27 mouse cellular contexts compared by ENCODE assay signal in genomic region chr11:120613976-120614375, GRCm38 (mm10). TPM values are rescaled to one million over a fixed set of nuclear protein-coding genes. Genes with fewer than 3 reads are reported as not detected.
DNase-seq lines count a peak whose midpoint lies in the region; ATAC-seq and TF ChIP-seq lines count a peak whose summit lies in the region.
"Had no signal": no experiment of that assay in that cellular context is flagged by ENCODE, and none has a peak within 500 bp of the region (broad histone marks: within the 10 kb centered on the region; RNA-seq: fewer than 3 reads in every experiment).

No protein-coding gene starts in this region.

- no peak overlapping the region for H3K4me2 ChIP-seq in hindbrain, embryonic 13.5 days
- no peak overlapping the region for H3K4me2 ChIP-seq in hindbrain, postnatal 0 days (ENCODE audit: low read depth, low read length)
- H3K4me2 ChIP-seq in midbrain, embryonic 15.5 days = no peak overlapping the region
- H3K4me2 ChIP-seq: embryonic facial prominence, embryonic 12.5 days; embryonic facial prominence, embryonic 15.5 days; heart, embryonic 12.5 days; heart, embryonic 15.5 days; hindbrain, embryonic 14.5 days had no signal

- H3K27me3 ChIP-seq in hindbrain, embryonic 13.5 days = peaks cover 10% of the 10 kb centered on the region
- no peaks in the 10 kb centered on the region for H3K27me3 ChIP-seq in hindbrain, postnatal 0 days (ENCODE audit: insufficient read depth, low read length)
- H3K27me3 ChIP-seq in midbrain, embryonic 10.5 days (ENCODE audit: low read depth, poor library complexity, severe bottlenecking) = peaks cover 9% of the 10 kb centered on the region
- H3K27me3 ChIP-seq in midbrain, embryonic 15.5 days (replicated peaks) = peaks cover 5% of the 10 kb centered on the region; the same call in 1 of the 2 replicates
- H3K27me3 ChIP-seq: embryonic facial prominence, embryonic 15.5 days; heart, embryonic 12.5 days; heart, embryonic 15.5 days had no signal

- H3K27ac ChIP-seq in hindbrain, embryonic 13.5 days = no peak overlapping the region
- H3K27ac ChIP-seq in hindbrain, postnatal 0 days = no peak overlapping the region
- no peak overlapping the region for H3K27ac ChIP-seq in midbrain, embryonic 10.5 days (replicated peaks)
- H3K27ac ChIP-seq in midbrain, embryonic 15.5 days = no peak overlapping the region
- H3K27ac ChIP-seq: embryonic facial prominence, embryonic 12.5 days; embryonic facial prominence, embryonic 15.5 days; heart, embryonic 15.5 days; hindbrain, embryonic 10.5 days; hindbrain, embryonic 14.5 days had no signal

- DNase-seq in cerebellum, adult 11-12 months = peak; percentile 64
- no peak for DNase-seq in cerebellum, postnatal 4 days (ENCODE audit: low spot score in 2 of 2)
- DNase-seq in cerebellum, adult 9-11 months = peak; percentile 69
- no peak for DNase-seq in cerebellum, adult 8-10 months
- DNase-seq in hindbrain, postnatal 0 days (ENCODE audit: low spot score) = no peak
- DNase-seq in midbrain, embryonic 10.5 days (ENCODE audit: low spot score) = no peak
- DNase-seq: adrenal gland, adult 8-10 months; adrenal gland, postnatal 25 days; forebrain, postnatal 0 days; gastrocnemius, postnatal 10 days; gastrocnemius, postnatal 36 days; heart, postnatal 10 days; heart, postnatal 36 days had no signal

- no peak overlapping the region for H3K4me3 ChIP-seq in hindbrain, embryonic 13.5 days
- H3K4me3 ChIP-seq in hindbrain, postnatal 0 days (ENCODE audit: low read length) = no peak overlapping the region
- H3K4me3 ChIP-seq in midbrain, embryonic 10.5 days = 0 out of 2 replicates have a peak overlapping the region, but pooled peaks have one; percentile 9
- H3K4me3 ChIP-seq in midbrain, embryonic 15.5 days = no peak overlapping the region
- H3K4me3 ChIP-seq: embryonic facial prominence, embryonic 12.5 days; embryonic facial prominence, embryonic 15.5 days; heart, embryonic 12.5 days; heart, embryonic 15.5 days; hindbrain, embryonic 10.5 days had no signal

- H3K9me3 ChIP-seq in hindbrain, embryonic 13.5 days = no peaks in the 10 kb centered on the region
- H3K9me3 ChIP-seq in hindbrain, postnatal 0 days (ENCODE audit: low read length) = no peaks in the 10 kb centered on the region
- no peaks in the 10 kb centered on the region for H3K9me3 ChIP-seq in midbrain, embryonic 10.5 days (replicated peaks)
- no peaks in the 10 kb centered on the region for H3K9me3 ChIP-seq in midbrain, embryonic 15.5 days
- H3K9me3 ChIP-seq: embryonic facial prominence, embryonic 12.5 days; embryonic facial prominence, embryonic 15.5 days; heart, embryonic 12.5 days; heart, embryonic 15.5 days; hindbrain, embryonic 10.5 days had no signal

- H3K36me3 ChIP-seq in hindbrain, embryonic 13.5 days = peaks cover 69% of the 10 kb centered on the region
- H3K36me3 ChIP-seq in hindbrain, postnatal 0 days (ENCODE audit: insufficient read depth, low read length) = peaks cover 24% of the 10 kb centered on the region
- peaks cover 80% of the 10 kb centered on the region for H3K36me3 ChIP-seq in midbrain, embryonic 10.5 days
- H3K36me3 ChIP-seq in midbrain, embryonic 15.5 days (replicated peaks) = 0 out of 2 replicates have a peak, but pooled peaks cover 13% of the 10 kb centered on the region

- WGBS in hindbrain, embryonic 13.5 days = 72% methylated on average over 8 of the region's 8 CpGs
- WGBS in hindbrain, postnatal 0 days = 75% methylated on average over 8 of the region's 8 CpGs
- 89% methylated on average over 8 of the region's 8 CpGs for WGBS in midbrain, embryonic 10.5 days
- 82% methylated on average over 8 of the region's 8 CpGs for WGBS in midbrain, embryonic 15.5 days

- no peak for TF ChIP-seq CTCF in hindbrain, postnatal 0 days (IDR thresholded peaks at IDR 0.05; ENCODE audit: low read depth)

- no peak for ATAC-seq in hindbrain, embryonic 13.5 days (ENCODE audit: low FRiP score)
- ATAC-seq in hindbrain, postnatal 0 days = no peak
- ATAC-seq in midbrain, embryonic 15.5 days (replicated peaks) = no peak
- ATAC-seq: activated CD4-positive, CD25-positive, alpha-beta regulatory T cell, adult 4 months; forebrain, embryonic 14.5 days; forebrain, postnatal 0 days; intestine, postnatal 0 days had no signal

- H3K9ac ChIP-seq in hindbrain, embryonic 13.5 days = peak overlapping the region; percentile 10; the same call in 1 of the 2 replicates
- no peak overlapping the region for H3K9ac ChIP-seq in hindbrain, postnatal 0 days (replicated peaks; ENCODE audit: low read length)
- H3K9ac ChIP-seq in midbrain, embryonic 15.5 days = no peak overlapping the region
- H3K9ac ChIP-seq: embryonic facial prominence, embryonic 12.5 days; embryonic facial prominence, embryonic 15.5 days; forebrain, postnatal 0 days; heart, embryonic 12.5 days; heart, embryonic 15.5 days; hindbrain, embryonic 14.5 days had no signal

- H3K4me1 ChIP-seq in hindbrain, embryonic 13.5 days (replicated peaks) = peaks cover 35% of the 10 kb centered on the region
- peaks cover 8% of the 10 kb centered on the region; the same call in 1 of the 2 replicates for H3K4me1 ChIP-seq in hindbrain, postnatal 0 days (ENCODE audit: insufficient read depth, low read length)
- peaks cover 43% of the 10 kb centered on the region for H3K4me1 ChIP-seq in midbrain, embryonic 10.5 days
- peaks cover 26% of the 10 kb centered on the region for H3K4me1 ChIP-seq in midbrain, embryonic 15.5 days

RNA-seq across cellular contexts. Expression of gene Pcyt2, which starts 3.8 kb away (rescaled TPM):
- polyA plus RNA-seq in hindbrain, embryonic 13.5 days (2015; fragmentation: Nextera tagmentation; extraction: Ambion mirVana) = 169 and 174 TPM in 2 replicates
- 120 and 142 TPM in 2 replicates for total RNA-seq in hindbrain, postnatal 0 days (2014; rRNA removed)
- 125 and 143 TPM in 2 replicates for polyA plus RNA-seq in hindbrain, postnatal 0 days (2015; fragmentation: Nextera tagmentation; extraction: Ambion mirVana)
- 140 and 151 TPM in 2 replicates for polyA plus RNA-seq in midbrain, embryonic 10.5 days (2016; fragmentation: Nextera tagmentation; extraction: Ambion mirVana)
- polyA plus RNA-seq in midbrain, embryonic 15.5 days (2015; fragmentation: Nextera tagmentation; extraction: Ambion mirVana) = 222 and 233 TPM in 2 replicates

RNA-seq across cellular contexts. Expression of gene Npb, which starts 5.7 kb away (rescaled TPM):
- polyA plus RNA-seq in hindbrain, embryonic 13.5 days (2015; fragmentation: Nextera tagmentation; extraction: Ambion mirVana) = 0.79 and 1.3 TPM in 2 replicates
- 0.78 TPM in 1 of 2 replicates, not detected in the other for total RNA-seq in hindbrain, postnatal 0 days (2014; rRNA removed)
- polyA plus RNA-seq in hindbrain, postnatal 0 days (2015; fragmentation: Nextera tagmentation; extraction: Ambion mirVana) = 1.8 and 3.0 TPM in 2 replicates
- 0.65 and 0.66 TPM in 2 replicates for polyA plus RNA-seq in midbrain, embryonic 10.5 days (2016; fragmentation: Nextera tagmentation; extraction: Ambion mirVana)
- polyA plus RNA-seq in midbrain, embryonic 15.5 days (2015; fragmentation: Nextera tagmentation; extraction: Ambion mirVana) = 0.59 and 1.3 TPM in 2 replicates
- total RNA-seq: common myeloid progenitor, adult 5-6 weeks; forebrain, postnatal 0 days; gastrocnemius, postnatal 10 days; gastrocnemius, postnatal 36 days; granulocyte monocyte progenitor cell, adult 5-6 weeks; heart, postnatal 36 days had no signal
- polyA plus RNA-seq: activated CD4-positive, CD25-positive, alpha-beta regulatory T cell, adult 4 months; forebrain, embryonic 11.5 days had no signal

RNA-seq across cellular contexts. Expression of gene Sirt7, which starts 11.1 kb away (rescaled TPM):
- polyA plus RNA-seq in hindbrain, embryonic 13.5 days (2015; fragmentation: Nextera tagmentation; extraction: Ambion mirVana) = 50.4 and 50.6 TPM in 2 replicates
- 30.8 and 32.8 TPM in 2 replicates for total RNA-seq in hindbrain, postnatal 0 days (2014; rRNA removed)
- polyA plus RNA-seq in hindbrain, postnatal 0 days (2015; fragmentation: Nextera tagmentation; extraction: Ambion mirVana) = 32.3 and 38.3 TPM in 2 replicates
- 34.2 and 37.4 TPM in 2 replicates for polyA plus RNA-seq in midbrain, embryonic 10.5 days (2016; fragmentation: Nextera tagmentation; extraction: Ambion mirVana)
- polyA plus RNA-seq in midbrain, embryonic 15.5 days (2015; fragmentation: Nextera tagmentation; extraction: Ambion mirVana) = 45.8 and 48.2 TPM in 2 replicates

RNA-seq across cellular contexts. Expression of gene Anapc11, which starts 15.8 kb away (rescaled TPM):
- polyA plus RNA-seq in hindbrain, embryonic 13.5 days (2015; fragmentation: Nextera tagmentation; extraction: Ambion mirVana) = 179 and 192 TPM in 2 replicates
- 38.0 and 39.6 TPM in 2 replicates for total RNA-seq in hindbrain, postnatal 0 days (2014; rRNA removed)
- 198 and 200 TPM in 2 replicates for polyA plus RNA-seq in hindbrain, postnatal 0 days (2015; fragmentation: Nextera tagmentation; extraction: Ambion mirVana)
- 216 and 231 TPM in 2 replicates for polyA plus RNA-seq in midbrain, embryonic 10.5 days (2016; fragmentation: Nextera tagmentation; extraction: Ambion mirVana)
- polyA plus RNA-seq in midbrain, embryonic 15.5 days (2015; fragmentation: Nextera tagmentation; extraction: Ambion mirVana) = 200 and 205 TPM in 2 replicates

RNA-seq across cellular contexts. Expression of gene Alyref, which starts 15.8 kb away (rescaled TPM):
- polyA plus RNA-seq in hindbrain, embryonic 13.5 days (2015; fragmentation: Nextera tagmentation; extraction: Ambion mirVana) = 267 and 290 TPM in 2 replicates
- total RNA-seq in hindbrain, postnatal 0 days (2014; rRNA removed) = 95.2 and 114 TPM in 2 replicates
- 185 and 189 TPM in 2 replicates for polyA plus RNA-seq in hindbrain, postnatal 0 days (2015; fragmentation: Nextera tagmentation; extraction: Ambion mirVana)
- 605 and 647 TPM in 2 replicates for polyA plus RNA-seq in midbrain, embryonic 10.5 days (2016; fragmentation: Nextera tagmentation; extraction: Ambion mirVana)
- polyA plus RNA-seq in midbrain, embryonic 15.5 days (2015; fragmentation: Nextera tagmentation; extraction: Ambion mirVana) = 225 and 233 TPM in 2 replicates

Comparison
In these comparisons a context has a peak if more than half of its experiments do, and no peak if none do; other contexts are left out.
1. DNase-seq: peak in cerebellum, adult 11-12 months (single experiment) and cerebellum, adult 9-11 months (single experiment); none in cerebellum, postnatal 4 days (0 of 2), cerebellum, adult 8-10 months (single experiment), hindbrain, postnatal 0 days (single experiment) and midbrain, embryonic 10.5 days (single experiment).